ENCODE assay signal across 23 mouse cellular contexts in the genomic region with DNA sequence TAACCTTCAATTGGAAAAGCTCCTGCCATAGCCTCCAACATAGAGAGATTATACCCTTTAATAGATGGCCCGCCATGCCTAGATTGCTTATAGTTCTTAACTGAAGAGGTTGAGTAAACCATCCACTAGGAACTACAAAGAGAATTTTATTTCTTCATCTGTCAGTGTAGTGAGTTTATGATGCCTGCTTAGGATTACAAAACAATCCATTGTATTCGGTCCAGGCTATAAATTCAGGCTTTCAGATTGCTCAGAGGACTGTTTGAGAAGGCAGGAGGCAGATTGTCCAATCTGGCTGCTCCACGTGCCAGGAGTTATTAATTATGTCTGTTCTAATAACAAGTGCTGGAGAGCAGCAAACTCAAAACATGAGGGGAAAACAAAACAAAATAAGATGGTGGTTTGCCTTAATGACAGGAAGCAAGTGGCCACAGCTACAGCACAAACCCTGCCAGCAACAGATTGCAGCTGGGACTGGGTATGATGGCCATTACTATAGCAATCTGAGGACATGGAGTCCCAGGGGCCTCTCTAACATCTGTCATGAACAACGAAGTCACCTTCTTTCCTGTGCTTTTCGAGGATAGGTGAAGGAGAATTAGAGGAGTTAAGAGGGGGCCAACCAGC.
DNase-seq lines count a peak whose midpoint lies in the region; ATAC-seq and TF ChIP-seq lines count a peak whose summit lies in the region.
"Had no signal": no experiment of that assay in that cellular context is flagged by ENCODE, and none has a peak within 500 bp of the region (broad histone marks: within the 10 kb centered on the region; RNA-seq: fewer than 3 reads in every experiment).

No protein-coding gene starts in this region.

- H3K4me1 ChIP-seq in lung, embryonic 14.5 days (ENCODE audit: insufficient read depth), result 0 out of 2 replicates have a peak, but pooled peaks cover 2% of the 10 kb centered on the region
- H3K4me1 ChIP-seq: embryonic facial prominence, embryonic 12.5 days; heart, embryonic 15.5 days had no signal

- no peak for ATAC-seq in lung, embryonic 14.5 days (ENCODE audit: insufficient read depth)
- ATAC-seq: forebrain, embryonic 14.5 days; hindbrain, embryonic 16.5 days; midbrain, embryonic 16.5 days had no signal

- intact Hi-C loops in heart, postnatal 10 days (cut with DNase I), result no loop called here

- no peaks in the 10 kb centered on the region for H3K27me3 ChIP-seq in lung, embryonic 14.5 days (ENCODE audit: insufficient read depth, low read length)
- H3K27me3 ChIP-seq: embryonic facial prominence, embryonic 12.5 days; heart, embryonic 15.5 days had no signal

- TF ChIP-seq CTCF in lung, embryonic 14.5 days (IDR thresholded peaks at IDR 0.05; ENCODE audit: low read depth), result no peak

- no peaks in the 10 kb centered on the region for H3K9me3 ChIP-seq in lung, embryonic 14.5 days (ENCODE audit: low read depth, low read length)
- H3K9me3 ChIP-seq: embryonic facial prominence, embryonic 12.5 days; heart, embryonic 15.5 days had no signal

- H3K36me3 ChIP-seq in lung, embryonic 14.5 days (ENCODE audit: insufficient read depth), result no peaks in the 10 kb centered on the region
- H3K36me3 ChIP-seq: embryonic facial prominence, embryonic 12.5 days; G1E; heart, embryonic 15.5 days had no signal

- no peak overlapping the region for H3K4me2 ChIP-seq in lung, embryonic 14.5 days
- H3K4me2 ChIP-seq: embryonic facial prominence, embryonic 12.5 days; heart, embryonic 15.5 days; liver, embryonic 11.5 days had no signal

- WGBS in lung, embryonic 14.5 days, result 49% methylated on average over 5 of the region's 5 CpGs

- no peak overlapping the region for H3K27ac ChIP-seq in lung, embryonic 14.5 days (ENCODE audit: low read depth)
- H3K27ac ChIP-seq: embryonic facial prominence, embryonic 12.5 days; heart, embryonic 15.5 days had no signal

- H3K4me3 ChIP-seq in lung, embryonic 14.5 days (ENCODE audit: low read depth, low read length), result no peak overlapping the region
- H3K4me3 ChIP-seq: embryonic facial prominence, embryonic 12.5 days; erythroblast, embryonic 14.5 days; heart, embryonic 15.5 days; megakaryocyte, embryonic 14.5 days had no signal

- H3K9ac ChIP-seq in lung, embryonic 14.5 days, result no peak overlapping the region
- H3K9ac ChIP-seq: embryonic facial prominence, embryonic 12.5 days; heart, embryonic 15.5 days had no signal

- peak; percentile 55 for DNase-seq in heart, adult 11 months
- no peak for DNase-seq in heart, postnatal 10 days
- DNase-seq in lung, embryonic 14.5 days, result peak; percentile 47
- no peak for DNase-seq in lung, postnatal 14 days
- DNase-seq in NIH3T3 (ENCODE audit: low read depth), result peak; percentile 53
- DNase-seq in hindlimb bud, embryonic 11.5 days (ENCODE audit: extremely low spot score, low read depth, low spot score), result peak; percentile 35
- no peak for DNase-seq in gastrocnemius, postnatal 10 days
- DNase-seq in heart, adult 9 months (ENCODE audit: low spot score in 2 of 2), result no peak
- DNase-seq: cerebellum, adult 8-10 months; heart, adult 18-20 months; layer of hippocampus, adult 9-11 months; lung, adult 18-20 months; right cerebral cortex, postnatal 4 days; thymus, adult 2 months had no signal

Comparison
In these comparisons a context has a peak if more than half of its experiments do, and no peak if none do; other contexts are left out.
1. DNase-seq: peak in heart, adult 11 months (single experiment), lung, embryonic 14.5 days (single experiment), NIH3T3 (single experiment) and hindlimb bud, embryonic 11.5 days (single experiment); none in heart, postnatal 10 days (0 of 2), lung, postnatal 14 days (single experiment), gastrocnemius, postnatal 10 days (single experiment) and heart, adult 9 months (0 of 2).